Mouse (Mus musculus) midbrain, embryonic 14.5 days (tissue): Measurements from ENCODE around the gene Ms4a6b. TPM values are rescaled to one million over a fixed set of nuclear protein-coding genes. Genes with fewer than 3 reads are reported as not detected.
"Not testable (repeated sequence)": the region's sequence is repeated elsewhere in the genome, so short reads cannot be mapped to it uniquely, and the experiment has no call there.

Experiments used
- ATAC-seq: fragments of 200-750 bp; cut with Nextera tagmentation; 2 replicates; pipeline ENCODE4 v1.8.0; 2017; ENCODE audit warnings: moderate number of reproducible peaks, moderate library complexity; ENCODE audit not compliant: low FRiP score, low TSS enrichment
- DNase-seq: peaks from one replicate; pipeline ENCODE4 v3.0.0-alpha.2; 2015
- H3K27ac ChIP-seq: fragments of 300-500 bp; sonication (generic); replicated peaks from 2 replicates; pipeline ENCODE4 v1.5.1; 2014; ENCODE audit warnings: mild to moderate bottlenecking, low read depth, low read length, moderate library complexity
- H3K27me3 ChIP-seq: fragments of 300-500 bp; sonication (generic); 2 replicates; pipeline ENCODE4 v1.6.1; 2014; ENCODE audit warnings: low read length, control low read depth, mixed read lengths; ENCODE audit not compliant: control insufficient read depth, insufficient read depth
- H3K36me3 ChIP-seq: fragments of 300-500 bp; sonication (generic); 2 replicates; pipeline ENCODE4 v1.6.1; 2014; ENCODE audit warnings: low read length, control low read depth; ENCODE audit not compliant: control insufficient read depth, insufficient read depth
- H3K4me1 ChIP-seq: fragments of 300-500 bp; sonication (generic); 2 replicates; pipeline ENCODE4 v1.6.1; 2014; ENCODE audit warnings: mild to moderate bottlenecking, antibody characterized with exemption, low read length, control low read depth; ENCODE audit not compliant: control insufficient read depth, insufficient read depth
- H3K4me2 ChIP-seq: fragments of 300-500 bp; sonication (generic); 2 replicates; pipeline ENCODE4 v1.6.1; 2014; ENCODE audit warnings: mild to moderate bottlenecking, low read length, moderate library complexity
- H3K4me3 ChIP-seq: fragments of 300-500 bp; sonication (generic); replicated peaks from 2 replicates; pipeline ENCODE4 v1.5.1; 2014; ENCODE audit warnings: low read depth, low read length
- H3K9ac ChIP-seq: fragments of 300-500 bp; sonication (generic); replicated peaks from 2 replicates; pipeline ENCODE4 v1.6.1; 2014; ENCODE audit warnings: mild to moderate bottlenecking, low read length, moderate library complexity
- H3K9me3 ChIP-seq: fragments of 300-500 bp; sonication (generic); 2 replicates; pipeline ENCODE4 v1.6.1; 2016; ENCODE audit warnings: low read length, control low read depth, mixed read lengths; ENCODE audit not compliant: control insufficient read depth
- WGBS: fragments of 180-500 bp; shearing (Covaris S2); extraction: QIAGEN DNeasy Blood & Tissue Kit; methylation state at CpG from one replicate; pipeline ENCODE4 v1.1.7; 2014; 5-methylcytosine and 5-hydroxymethylcytosine counted together
- polyA plus RNA-seq: library from polyadenylated mRNA; unstranded; fragments of >200 nt; fragmentation: Nextera tagmentation; extraction: Ambion mirVana; gene quantifications from 2 replicates; pipeline ENCODE4 v1.2.1, GENCODE M21; 2014

The Ms4a6b gene
- polyA plus RNA-seq, 1 experiment from 2014 or later = 3.4 TPM

DNA sequence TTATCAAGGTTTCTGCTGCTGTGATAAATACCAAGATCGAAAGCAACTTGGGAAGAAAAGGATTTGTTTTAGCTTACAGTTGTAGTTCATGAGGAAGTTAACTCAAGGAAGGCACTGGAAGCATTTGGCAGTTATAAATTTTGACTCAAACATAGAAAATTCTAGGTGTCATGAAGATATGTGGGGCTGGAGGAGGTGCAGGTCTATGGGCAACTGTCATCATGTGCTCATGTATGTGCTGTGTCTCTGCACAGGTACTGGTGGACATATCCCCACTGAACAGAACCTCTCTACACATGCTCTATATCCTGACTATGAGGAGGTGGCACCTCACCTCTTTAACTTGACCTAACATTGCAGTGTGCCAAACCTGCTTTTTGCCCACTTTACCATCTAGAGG, 29.7 kb upstream of the Ms4a6b start:
- Histone ChIP-seq H3K27ac (no peak overlapping the region), H3K9ac (no peak overlapping the region), H3K4me1 (no peaks in the 10 kb centered on the region), H3K9me3 (no peaks in the 10 kb centered on the region), H3K36me3 (no peaks in the 10 kb centered on the region), H3K4me2 (no peak overlapping the region), H3K27me3 (no peaks in the 10 kb centered on the region), H3K4me3 (no peak overlapping the region)
- DNase-seq = no peak
- no peak for ATAC-seq
- 87% methylated on average over 1 of the region's 1 CpGs for WGBS

DNA sequence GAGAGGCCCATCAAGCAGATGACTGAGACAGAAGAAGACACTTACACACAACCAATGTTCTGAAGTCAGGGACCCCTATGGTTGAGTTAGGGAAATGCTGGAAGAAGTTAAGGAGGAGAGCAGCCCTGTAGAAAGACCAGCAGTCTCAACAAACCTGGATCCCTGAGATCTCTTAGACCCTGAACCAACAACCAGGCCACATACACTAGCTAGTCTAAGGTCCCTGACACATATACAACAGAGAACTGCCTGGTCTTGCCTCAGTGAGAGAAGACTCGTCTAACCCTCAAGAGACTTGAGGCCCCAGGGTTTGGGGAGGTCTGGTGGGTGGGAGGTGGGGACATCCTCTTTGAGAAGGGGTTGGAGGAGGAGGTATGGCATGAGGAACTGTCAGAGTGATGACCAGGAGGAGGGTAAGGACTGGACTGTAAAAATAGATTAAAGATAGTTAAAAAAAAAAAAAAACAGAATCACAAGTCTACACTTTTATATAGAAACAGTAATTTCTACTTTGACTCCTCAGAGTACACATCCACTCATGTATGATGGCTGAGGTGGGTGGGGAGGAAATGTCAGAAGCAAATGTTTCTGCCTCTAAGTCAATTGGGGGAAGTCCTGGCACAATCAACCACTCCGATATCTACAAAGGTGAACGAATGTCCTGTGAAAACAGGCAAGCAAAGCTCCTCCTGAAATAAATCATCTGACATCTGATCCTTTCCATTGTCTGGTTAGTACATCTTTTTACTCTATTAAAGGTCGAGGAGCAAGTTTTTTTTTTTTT, 24.7 kb upstream of the Ms4a6b start:
- H3K36me3 ChIP-seq = no peaks in the 10 kb centered on the region
- H3K27me3 ChIP-seq = no peaks in the 10 kb centered on the region
- H3K27ac ChIP-seq = no peak overlapping the region
- ATAC-seq = no peak
- no peaks in the 10 kb centered on the region for H3K4me1 ChIP-seq
- no peak overlapping the region for H3K9ac ChIP-seq
- H3K4me2 ChIP-seq = no peak overlapping the region
- 76% methylated on average over 4 of the region's 4 CpGs for WGBS
- H3K4me3 ChIP-seq = no peak overlapping the region
- DNase-seq = no peak
- H3K9me3 ChIP-seq = no peaks in the 10 kb centered on the region

DNA sequence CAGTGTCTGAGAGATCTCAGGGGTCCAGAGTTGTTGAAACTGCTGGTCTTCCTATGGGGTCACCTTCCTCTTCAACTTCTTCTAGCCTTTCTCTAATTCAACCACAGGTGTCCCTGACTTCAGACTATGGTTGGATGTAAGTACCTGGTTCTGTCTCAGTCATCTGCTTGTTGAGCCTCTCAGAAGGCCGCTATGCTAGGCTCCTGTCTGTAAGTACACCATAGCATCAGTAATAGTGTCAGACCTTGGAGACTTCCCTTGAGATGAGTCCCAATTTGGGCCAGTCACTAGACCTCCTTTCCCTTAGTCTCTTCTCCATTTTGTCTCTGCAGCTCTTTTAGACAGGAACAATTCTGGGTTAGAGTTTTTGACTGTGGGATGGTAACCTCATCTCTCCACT, 23.6 kb upstream of the Ms4a6b start:
- Histone ChIP-seq H3K36me3 (no peaks in the 10 kb centered on the region), H3K9ac (no peak overlapping the region), H3K9me3 (no peaks in the 10 kb centered on the region), H3K4me2 (no peak overlapping the region), H3K27ac (no peak overlapping the region), H3K4me1 (no peaks in the 10 kb centered on the region), H3K4me3 (no peak overlapping the region), H3K27me3 (no peaks in the 10 kb centered on the region)
- ATAC-seq (no peak), DNase-seq (no peak)
- 81% methylated on average over 1 of the region's 1 CpGs for WGBS

DNA sequence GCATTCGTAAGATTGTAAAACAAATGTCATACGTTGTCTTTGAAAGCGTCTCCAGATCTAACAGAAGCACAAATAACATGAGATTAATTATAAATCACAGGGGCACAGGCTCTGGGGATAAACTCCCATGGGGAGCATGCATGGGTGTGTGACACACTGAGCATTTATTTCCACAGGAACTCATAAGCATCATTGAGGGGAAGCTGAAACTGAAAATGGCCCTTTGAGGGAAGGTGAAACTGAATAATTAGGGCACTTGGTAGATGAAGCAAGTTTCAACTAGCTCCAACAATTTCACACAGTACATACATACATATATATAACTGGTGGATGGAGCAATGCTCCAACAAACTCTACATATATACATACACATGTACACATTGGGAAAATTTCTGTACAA, 21.8 kb upstream of the Ms4a6b start:
- 89% methylated on average over 3 of the region's 3 CpGs for WGBS
- Histone ChIP-seq H3K36me3 (no peaks in the 10 kb centered on the region), H3K27me3 (no peaks in the 10 kb centered on the region), H3K9ac (no peak overlapping the region), H3K27ac (no peak overlapping the region), H3K4me3 (no peak overlapping the region), H3K4me2 (no peak overlapping the region), H3K9me3 (no peaks in the 10 kb centered on the region), H3K4me1 (no peaks in the 10 kb centered on the region)
- DNase-seq = no peak
- ATAC-seq = no peak

DNA sequence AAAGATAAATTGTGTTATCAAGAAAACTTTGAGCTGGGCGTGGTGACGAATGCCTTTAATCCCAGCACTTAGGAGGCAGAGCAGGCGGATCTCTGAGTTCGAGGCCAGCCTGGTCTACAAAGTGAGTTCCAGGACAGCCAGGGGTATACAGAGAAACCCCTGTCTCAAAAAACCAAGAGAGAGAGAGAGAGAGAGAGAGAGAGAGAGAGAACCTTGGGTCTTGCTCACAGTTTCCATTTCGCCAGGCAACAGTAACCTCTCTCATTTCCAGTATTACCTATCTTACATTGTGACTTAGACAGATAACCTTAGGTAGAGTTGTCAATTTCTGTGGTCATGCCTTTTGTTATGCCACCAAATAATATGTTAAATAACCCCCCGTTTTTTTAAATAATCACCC, 20.0 kb upstream of the Ms4a6b start:
- H3K27ac ChIP-seq = no peak overlapping the region
- no peaks in the 10 kb centered on the region for H3K27me3 ChIP-seq
- DNase-seq (no peak), ATAC-seq (no peak)
- H3K9ac ChIP-seq = no peak overlapping the region
- no peaks in the 10 kb centered on the region for H3K4me1 ChIP-seq
- H3K9me3 ChIP-seq = no peaks in the 10 kb centered on the region
- no peak overlapping the region for H3K4me2 ChIP-seq
- no peaks in the 10 kb centered on the region for H3K36me3 ChIP-seq
- H3K4me3 ChIP-seq = no peak overlapping the region
- 83% methylated on average over 6 of the region's 6 CpGs for WGBS

DNA sequence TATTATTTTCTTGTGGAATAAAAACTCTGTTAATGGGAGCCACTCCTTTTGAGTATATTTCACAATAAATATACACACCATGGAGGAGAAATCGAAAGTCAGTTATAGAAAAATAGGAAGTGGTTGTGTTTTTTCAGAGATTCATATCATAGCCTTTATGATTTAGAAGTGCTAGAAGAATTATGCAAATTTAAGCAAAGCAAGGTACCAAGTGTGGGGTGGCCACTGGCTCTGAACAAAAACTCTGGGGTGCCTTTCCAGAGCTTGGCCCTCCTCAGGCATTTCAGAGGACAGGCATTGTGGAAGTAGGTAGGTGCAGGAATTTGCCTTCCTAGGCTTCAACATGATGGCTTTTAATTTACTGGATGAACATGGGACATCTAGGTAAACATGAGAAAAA, 19.0 kb upstream of the Ms4a6b start:
- not testable (repeated sequence) for ATAC-seq, H3K27ac ChIP-seq

DNA sequence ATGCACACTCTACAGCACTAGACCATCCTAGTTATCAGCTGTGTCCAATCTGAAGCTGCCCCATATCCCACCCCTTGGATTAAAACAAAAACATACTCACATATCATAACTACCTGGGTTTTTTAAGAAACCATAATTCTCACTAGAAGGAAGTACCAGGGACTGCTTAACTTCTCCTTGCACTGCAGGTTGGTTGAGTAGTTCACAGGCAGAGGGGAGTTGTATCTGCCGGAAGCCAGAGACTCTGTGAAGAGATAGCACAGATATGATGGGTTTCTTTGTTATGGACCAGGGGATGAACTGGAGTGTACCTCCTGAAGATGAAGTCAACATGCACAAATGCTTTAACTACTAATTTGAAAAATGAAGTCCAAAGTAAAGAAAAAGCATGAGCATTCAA, 15.5 kb upstream of the Ms4a6b start:
- no peak overlapping the region for H3K4me2 ChIP-seq
- DNase-seq (no peak), ATAC-seq (no peak)
- H3K27ac ChIP-seq = no peak overlapping the region
- no peaks in the 10 kb centered on the region for H3K4me1 ChIP-seq
- H3K4me3 ChIP-seq = no peak overlapping the region
- H3K9me3 ChIP-seq = no peaks in the 10 kb centered on the region
- no peak overlapping the region for H3K9ac ChIP-seq
- H3K36me3 ChIP-seq = no peaks in the 10 kb centered on the region
- no peaks in the 10 kb centered on the region for H3K27me3 ChIP-seq
- 95% methylated on average over 1 of the region's 1 CpGs for WGBS

More for the DNA sequence above, 19.0 kb upstream of the Ms4a6b start:
- H3K9ac ChIP-seq, H3K9me3 ChIP-seq, H3K27me3 ChIP-seq, H3K4me1 ChIP-seq, DNase-seq, H3K36me3 ChIP-seq, H3K4me2 ChIP-seq, H3K4me3 ChIP-seq: not testable (repeated sequence)
- 91% methylated on average over 1 of the region's 1 CpGs for WGBS

DNA sequence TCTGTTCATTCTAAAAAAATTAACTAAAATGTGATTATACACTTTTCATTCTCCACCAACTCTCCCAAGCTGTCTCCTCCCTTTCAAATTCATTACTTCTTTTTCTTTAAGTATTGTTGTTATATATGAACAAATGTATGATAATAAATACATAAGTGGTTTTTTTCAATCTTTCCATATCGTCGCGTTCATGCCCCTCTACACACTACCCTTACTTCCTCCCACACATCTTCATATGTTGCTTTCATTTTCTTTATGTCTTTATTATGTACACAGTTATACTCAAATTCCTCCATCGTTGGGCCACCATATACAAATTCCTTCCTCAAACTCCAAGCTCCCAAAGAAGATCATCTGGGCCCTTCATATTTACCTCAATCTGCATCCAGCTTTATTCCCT, 15.0 kb upstream of the Ms4a6b start:
- Histone ChIP-seq H3K4me1 (no peaks in the 10 kb centered on the region), H3K9me3 (no peaks in the 10 kb centered on the region), H3K36me3 (no peaks in the 10 kb centered on the region), H3K4me2 (no peak overlapping the region), H3K27ac (no peak overlapping the region), H3K9ac (no peak overlapping the region), H3K4me3 (no peak overlapping the region), H3K27me3 (no peaks in the 10 kb centered on the region)
- ATAC-seq (no peak), DNase-seq (no peak)
- 91% methylated on average over 4 of the region's 4 CpGs for WGBS

DNA sequence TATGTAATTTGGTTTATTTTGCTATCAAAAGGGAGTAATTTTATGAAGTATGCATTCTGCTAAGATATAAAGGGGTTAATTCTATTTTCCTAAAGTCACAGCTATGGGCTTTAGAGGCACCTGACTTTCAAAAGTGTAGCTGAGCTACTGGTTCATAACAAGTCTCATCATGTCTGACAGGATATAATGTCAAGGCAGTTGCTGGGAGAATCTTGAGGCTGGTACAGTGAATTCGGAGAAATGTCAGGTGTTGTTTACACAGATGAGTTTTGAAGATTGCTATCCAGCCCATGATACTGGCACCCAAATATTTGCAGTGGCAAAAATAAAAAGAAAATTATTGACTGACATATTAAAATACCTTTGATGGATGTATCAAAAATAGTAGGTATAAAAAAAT, 11.5 kb upstream of the Ms4a6b start:
- WGBS = 91% methylated on average over 1 of the region's 1 CpGs
- Histone ChIP-seq H3K27me3 (no peaks in the 10 kb centered on the region), H3K4me1 (no peaks in the 10 kb centered on the region), H3K9ac (no peak overlapping the region), H3K36me3 (no peaks in the 10 kb centered on the region), H3K27ac (no peak overlapping the region), H3K4me3 (no peak overlapping the region), H3K9me3 (no peaks in the 10 kb centered on the region), H3K4me2 (no peak overlapping the region)
- DNase-seq = no peak
- ATAC-seq = no peak
